Mouse (Mus musculus) spleen, adult 2 months (tissue): ENCODE results near the gene Frmd6.

Source experiments
- CTCF ChIP-seq: fragments of 200-500 bp; IDR thresholded peaks from 2 replicates; pipeline ENCODE4 v1.5.1; 2011; ENCODE audit warnings: mild to moderate bottlenecking, inconsistent platforms; ENCODE audit not compliant: insufficient read depth, insufficient read length, insufficient replicate concordance; ENCODE audit errors: extremely low read depth
- POLR2A ChIP-seq: fragments of 200-500 bp; IDR thresholded peaks from 2 replicates; pipeline ENCODE4 v1.6.1; 2011; ENCODE audit warnings: low read depth, low read length, inconsistent platforms

DNA sequence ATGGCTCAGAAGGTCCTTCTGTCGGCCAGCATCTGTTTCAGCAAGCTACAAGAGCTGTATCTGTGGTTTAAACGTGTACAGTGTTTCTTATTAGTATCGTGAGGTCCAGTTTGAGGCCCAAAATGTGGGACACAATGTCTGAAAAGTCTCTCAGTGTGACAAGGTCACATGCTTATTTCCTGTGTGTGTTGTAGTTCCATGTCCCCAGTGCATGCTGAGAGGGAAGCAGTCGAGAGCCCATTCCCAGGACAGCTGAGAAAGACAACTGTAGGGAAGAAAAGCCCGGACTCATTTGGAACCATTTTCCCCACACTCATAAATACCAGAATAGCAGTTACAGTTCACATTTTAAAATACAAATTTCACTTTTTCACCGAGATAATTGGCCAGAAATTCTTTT lies 13.5 kb upstream of the Frmd6 start:
- TF ChIP-seq CTCF, result no peak
- no peak for TF ChIP-seq POLR2A
